Mouse (Mus musculus) limb, embryonic 11.5 days (tissue): ENCODE results near the gene 1700017B05Rik. TPM values are rescaled to one million over a fixed set of nuclear protein-coding genes. Genes with fewer than 3 reads are reported as not detected.
A peak's percentile ranks its signal among the peaks of the same experiment; 100 is the strongest.

Experiments
- ATAC-seq: fragments of 200-750 bp; cut with Nextera tagmentation; 2 replicates; pipeline ENCODE4 v1.8.0; 2017; ENCODE audit warnings: low read depth; ENCODE audit not compliant: insufficient number of reproducible peaks, low FRiP score, low TSS enrichment
- DNase-seq: peaks from one replicate; pipeline ENCODE4 v3.0.0-alpha.2; 2015; ENCODE audit warnings: low spot score
- H3K27ac ChIP-seq: fragments of 300-500 bp; sonication (generic); replicated peaks from 2 replicates; pipeline ENCODE4 v1.5.1; 2014; ENCODE audit warnings: low read depth, mild to moderate bottlenecking, low read length
- H3K27me3 ChIP-seq: fragments of 300-500 bp; sonication (generic); 2 replicates; pipeline ENCODE4 v1.6.1; 2014; ENCODE audit warnings: mild to moderate bottlenecking, low read length, mixed read lengths; ENCODE audit not compliant: control insufficient read depth, insufficient read depth
- H3K36me3 ChIP-seq: fragments of 300-500 bp; sonication (generic); 2 replicates; pipeline ENCODE4 v1.6.1; 2014; ENCODE audit warnings: mild to moderate bottlenecking, low read length, moderate library complexity, mixed read lengths; ENCODE audit not compliant: control insufficient read depth, insufficient read depth
- H3K4me1 ChIP-seq: fragments of 300-500 bp; sonication (generic); 2 replicates; pipeline ENCODE4 v1.6.1; 2014; ENCODE audit warnings: low read length, mixed read lengths; ENCODE audit not compliant: control insufficient read depth, insufficient read depth
- H3K4me2 ChIP-seq: fragments of 300-500 bp; sonication (generic); 2 replicates; pipeline ENCODE4 v1.6.1; 2014; ENCODE audit warnings: low read depth, mild to moderate bottlenecking, moderate library complexity; ENCODE audit not compliant: severe bottlenecking
- H3K4me3 ChIP-seq: fragments of 300-500 bp; sonication (generic); 2 replicates; pipeline ENCODE4 v1.5.1; 2014; ENCODE audit warnings: low read depth, low read length
- H3K9ac ChIP-seq: fragments of 300-500 bp; sonication (generic); 2 replicates; pipeline ENCODE4 v1.6.1; 2014; ENCODE audit warnings: mild to moderate bottlenecking, low read length
- H3K9me3 ChIP-seq: fragments of 300-500 bp; sonication (generic); 2 replicates; pipeline ENCODE4 v1.6.1; 2016; ENCODE audit warnings: low read length; ENCODE audit not compliant: control insufficient read depth
- WGBS: fragments of 180-500 bp; shearing (Covaris S2); extraction: QIAGEN DNeasy Blood & Tissue Kit; methylation state at CpG from one replicate; pipeline ENCODE4 v1.1.7; 2014; 5-methylcytosine and 5-hydroxymethylcytosine counted together
- polyA plus RNA-seq: library from polyadenylated mRNA; unstranded; fragments of >200 nt; fragmentation: Nextera tagmentation; extraction: Ambion mirVana; gene quantifications from 2 replicates; pipeline ENCODE4 v1.2.1, GENCODE M21; 2014

1700017B05Rik gene
- polyA plus RNA-seq, 1 experiment from 2014 or later = 13.9 TPM

- H3K4me2 ChIP-seq = no peak within 1 kb of the TSS
- no peak for ATAC-seq
- WGBS = 79% methylated on average over 2 of the region's 2 CpGs
- no peaks in the 10 kb centered on the region for H3K27me3 ChIP-seq
- H3K9me3 ChIP-seq = no peaks in the 10 kb centered on the region
- no peak within 1 kb of the TSS for H3K4me3 ChIP-seq
- H3K36me3 ChIP-seq = no peaks in the 10 kb centered on the region
- DNase-seq = no peak
- H3K9ac ChIP-seq = no peak within 1 kb of the TSS
- 0 out of 2 replicates have a peak, but pooled peaks cover 2% of the 10 kb centered on the region for H3K4me1 ChIP-seq
- no peak within 1 kb of the TSS for H3K27ac ChIP-seq
Observed at GRCm38 (mm10) chr9:57236256-57236655, 26.2 kb downstream of the 1700017B05Rik start, which contains the start of gene Trcg1. TSS of gene Trcg1 (plus strand) at chr9:57236556.

- Histone ChIP-seq H3K27me3 (no peaks in the 10 kb centered on the region), H3K9ac (no peak overlapping the region), H3K4me3 (no peak overlapping the region), H3K36me3 (no peaks in the 10 kb centered on the region), H3K9me3 (no peaks in the 10 kb centered on the region), H3K4me2 (no peak overlapping the region), H3K4me1 (peaks cover 7% of the 10 kb centered on the region), H3K27ac (no peak overlapping the region)
- ATAC-seq (no peak), DNase-seq (no peak)
- WGBS = 92% methylated on average over 3 of the region's 3 CpGs
Observed at GRCm38 (mm10) chr9:57233767-57234166, 28.6 kb downstream of the 1700017B05Rik start.

GRCm38 (mm10) chr9:57233142-57233541, 29.3 kb downstream of the 1700017B05Rik start:
- H3K4me2 ChIP-seq = no peak overlapping the region
- no peak for DNase-seq
- no peaks in the 10 kb centered on the region for H3K9me3 ChIP-seq
- no peaks in the 10 kb centered on the region for H3K36me3 ChIP-seq
- no peaks in the 10 kb centered on the region for H3K27me3 ChIP-seq
- H3K4me3 ChIP-seq = no peak overlapping the region
- H3K4me1 ChIP-seq = peaks cover 7% of the 10 kb centered on the region
- H3K9ac ChIP-seq = no peak overlapping the region
- 86% methylated on average over 6 of the region's 6 CpGs for WGBS
- H3K27ac ChIP-seq = no peak overlapping the region
- ATAC-seq = no peak

GRCm38 (mm10) chr9:57232341-57232940, 30.0 kb downstream of the 1700017B05Rik start:
- WGBS = 93% methylated on average over 5 of the region's 5 CpGs
- H3K36me3 ChIP-seq = no peaks in the 10 kb centered on the region
- no peaks in the 10 kb centered on the region for H3K27me3 ChIP-seq
- no peak overlapping the region for H3K4me2 ChIP-seq
- no peak overlapping the region for H3K27ac ChIP-seq
- ATAC-seq (no peak), DNase-seq (no peak)
- H3K4me3 ChIP-seq = no peak overlapping the region
- no peaks in the 10 kb centered on the region for H3K9me3 ChIP-seq
- H3K9ac ChIP-seq = no peak overlapping the region
- H3K4me1 ChIP-seq = peaks cover 7% of the 10 kb centered on the region

GRCm38 (mm10) chr9:57231536-57232255, 30.7 kb downstream of the 1700017B05Rik start:
- H3K9me3 ChIP-seq = no peaks in the 10 kb centered on the region
- ATAC-seq (no peak), DNase-seq (no peak)
- H3K4me3 ChIP-seq = no peak overlapping the region
- H3K4me1 ChIP-seq = peaks cover 7% of the 10 kb centered on the region
- H3K4me2 ChIP-seq = no peak overlapping the region
- no peaks in the 10 kb centered on the region for H3K27me3 ChIP-seq
- 74% methylated on average over 8 of the region's 8 CpGs for WGBS
- no peak overlapping the region for H3K27ac ChIP-seq
- H3K9ac ChIP-seq = no peak overlapping the region
- H3K36me3 ChIP-seq = no peaks in the 10 kb centered on the region

GRCm38 (mm10) chr9:57230146-57230783, 32.1 kb downstream of the 1700017B05Rik start:
- Histone ChIP-seq H3K4me3 (no peak overlapping the region), H3K36me3 (no peaks in the 10 kb centered on the region), H3K27me3 (no peaks in the 10 kb centered on the region), H3K9ac (no peak overlapping the region), H3K4me1 (peaks cover 7% of the 10 kb centered on the region), H3K9me3 (no peaks in the 10 kb centered on the region), H3K27ac (no peak overlapping the region), H3K4me2 (no peak overlapping the region)
- peak; percentile 62; the same call in 1 of the 2 replicates for ATAC-seq
- DNase-seq = peak; percentile 71
- 36% methylated on average over 9 of the region's 9 CpGs for WGBS

- WGBS = 49% methylated on average over 4 of the region's 4 CpGs
- Histone ChIP-seq H3K4me2 (no peak overlapping the region), H3K27me3 (no peaks in the 10 kb centered on the region), H3K4me1 (peaks cover 7% of the 10 kb centered on the region), H3K27ac (no peak overlapping the region), H3K9ac (no peak overlapping the region), H3K36me3 (no peaks in the 10 kb centered on the region), H3K4me3 (no peak overlapping the region), H3K9me3 (no peaks in the 10 kb centered on the region)
- DNase-seq (no peak), ATAC-seq (no peak)
Observed at GRCm38 (mm10) chr9:57229726-57230125, 32.7 kb downstream of the 1700017B05Rik start.

- Histone ChIP-seq H3K4me3 (no peak overlapping the region), H3K4me2 (no peak overlapping the region), H3K27ac (no peak overlapping the region), H3K27me3 (no peaks in the 10 kb centered on the region), H3K4me1 (peaks cover 7% of the 10 kb centered on the region), H3K36me3 (no peaks in the 10 kb centered on the region), H3K9me3 (no peaks in the 10 kb centered on the region), H3K9ac (no peak overlapping the region)
- ATAC-seq = no peak
- DNase-seq = no peak
- WGBS = 77% methylated on average over 4 of the region's 4 CpGs
Observed at GRCm38 (mm10) chr9:57228186-57228585, 34.2 kb downstream of the 1700017B05Rik start.
